Mouse (Mus musculus): ENCODE measurements at regions not wholly inside any gene's neighbourhood (a gene's known extent, or its start where the extent isn't known, plus 50 kb on each side); places are given as distances from the start of the nearest gene placed in this dataset.

- Histone ChIP-seq H3K79me2 (replicated peaks; ENCODE audit: control insufficient read depth, extremely low read depth, insufficient read depth, poor library complexity, severe bottlenecking) (no peaks in the 10 kb centered on the region), H3K9ac (ENCODE audit: insufficient read depth, low read depth) (no peak overlapping the region), H3K4me2 (ENCODE audit: insufficient read depth, low read depth, poor library complexity, severe bottlenecking) (no peak overlapping the region), H3K4me1 (ENCODE audit: control insufficient read depth in 1 of 2, insufficient read depth in 2 of 2) (no peaks in the 10 kb centered on the region), H3K27me3 (replicated peaks) (no peaks in the 10 kb centered on the region), H3K9me3 (replicated peaks; ENCODE audit: low read length) (no peaks in the 10 kb centered on the region), H3K27ac (ENCODE audit: insufficient read depth, low read depth) (no peak overlapping the region), H3K36me3 (replicated peaks in 1 of 2; ENCODE audit: control insufficient read depth in 1 of 2, insufficient read depth in 1 of 2, low read length in 1 of 2) (no peaks in the 10 kb centered on the region), H3K4me3 (replicated peaks in 1 of 3; ENCODE audit: low read depth in 2 of 3, low read length in 2 of 3, poor library complexity in 1 of 3) (no peak overlapping the region)
- TF ChIP-seq MEF2A (IDR thresholded peaks at IDR 0.05; ENCODE audit: borderline replicate concordance, low read depth, low read length) (no peak), EP300 (IDR thresholded peaks at IDR 0.05; ENCODE audit: low read length) (no peak)
- no peak for DNase-seq (ENCODE audit: extremely low read depth)
- in situ Hi-C loops (cut with MboI; ENCODE audit: low pct_ligation_motif_present, low pct_unique_long_range_greater_than_20kb, low sequenced_read_pairs) = no loop called here
- dilution Hi-C loops (cut with MboI; ENCODE audit: extremely low pct_ligation_motif_present, extremely low pct_unique_long_range_greater_than_20kb, low sequenced_read_pairs) = no loop called here
These were observed 1066.7 kb downstream of the Tecrl start for GRCm38 (mm10) chr5:82288069-82288845.

- Histone ChIP-seq H3K9me3 (replicated peaks; ENCODE audit: low read length) (no peaks in the 10 kb centered on the region), H3K4me2 (ENCODE audit: insufficient read depth, low read depth, poor library complexity, severe bottlenecking) (no peak overlapping the region), H3K79me2 (replicated peaks; ENCODE audit: control insufficient read depth, extremely low read depth, insufficient read depth, poor library complexity, severe bottlenecking) (no peaks in the 10 kb centered on the region), H3K27ac (ENCODE audit: insufficient read depth, low read depth) (no peak overlapping the region), H3K4me1 (ENCODE audit: control insufficient read depth in 1 of 2, insufficient read depth in 2 of 2) (no peaks in the 10 kb centered on the region), H3K27me3 (replicated peaks) (no peaks in the 10 kb centered on the region), H3K4me3 (replicated peaks in 1 of 3; ENCODE audit: low read depth in 2 of 3, low read length in 2 of 3, poor library complexity in 1 of 3) (no peak overlapping the region), H3K9ac (ENCODE audit: insufficient read depth, low read depth) (no peak overlapping the region), H3K36me3 (replicated peaks in 1 of 2; ENCODE audit: control insufficient read depth in 1 of 2, insufficient read depth in 1 of 2, low read length in 1 of 2) (no peaks in the 10 kb centered on the region)
- no peak for DNase-seq (ENCODE audit: extremely low read depth)
- in situ Hi-C loops (cut with MboI; ENCODE audit: low pct_ligation_motif_present, low pct_unique_long_range_greater_than_20kb, low sequenced_read_pairs) = no loop called here
- dilution Hi-C loops (cut with MboI; ENCODE audit: extremely low pct_ligation_motif_present, extremely low pct_unique_long_range_greater_than_20kb, low sequenced_read_pairs) = no loop called here
- TF ChIP-seq BHLHE40 (IDR thresholded peaks at IDR 0.05; ENCODE audit: low read depth, low read length) (no peak), HCFC1 (IDR thresholded peaks at IDR 0.05; ENCODE audit: low read depth, low read length) (no peak), MAZ (IDR thresholded peaks at IDR 0.05; ENCODE audit: low read depth, low read length) (no peak), PAX5 (IDR thresholded peaks at IDR 0.05; ENCODE audit: low read length) (no peak), ZMIZ1 (IDR thresholded peaks at IDR 0.05; ENCODE audit: low read depth, low read length) (no peak), CHD2 (IDR thresholded peaks at IDR 0.05; ENCODE audit: low read length) (no peak), USF2 (conservative IDR thresholded peaks at IDR 0.05; ENCODE audit: low read depth, low read length) (no peak), ELF1 (IDR thresholded peaks at IDR 0.05; ENCODE audit: low read depth, low read length) (no peak), MEF2A (IDR thresholded peaks at IDR 0.05; ENCODE audit: borderline replicate concordance, low read depth, low read length) (no peak), RCOR1 (conservative IDR thresholded peaks at IDR 0.05; ENCODE audit: low read depth, low read length) (no peak), EP300 (IDR thresholded peaks at IDR 0.05; ENCODE audit: low read length) (no peak), NELFE (IDR thresholded peaks at IDR 0.05; ENCODE audit: low read depth, low read length) (no peak), MXI1 (IDR thresholded peaks at IDR 0.05; ENCODE audit: low read depth, low read length) (no peak), UBTF (IDR thresholded peaks at IDR 0.05; ENCODE audit: low read depth, low read length) (no peak), ETS1 (conservative IDR thresholded peaks at IDR 0.05; ENCODE audit: low read depth, low read length) (no peak), GABPA (IDR thresholded peaks at IDR 0.05; ENCODE audit: insufficient replicate concordance, low read depth, low read length) (no peak), TCF12 (IDR thresholded peaks at IDR 0.05; ENCODE audit: low read depth, low read length) (no peak), POLR2A (IDR thresholded peaks at IDR 0.05; ENCODE audit: low read depth, low read length) (no peak), ZNF384 (IDR thresholded peaks at IDR 0.05; ENCODE audit: low read depth, low read length) (no peak)
These were observed 1101.5 kb downstream of the Tecrl start for GRCm38 (mm10) chr5:82253356-82254104.
